Mouse (Mus musculus) hindbrain, embryonic 15.5 days (tissue): Measurements from ENCODE around the gene Scgb1b19. TPM values are rescaled to one million over a fixed set of nuclear protein-coding genes. Genes with fewer than 3 reads are reported as not detected.
"Not testable (repeated sequence)": the region's sequence is repeated elsewhere in the genome, so short reads cannot be mapped to it uniquely, and the experiment has no call there.

Source experiments
- ATAC-seq: fragments of 200-750 bp; cut with Nextera tagmentation; 2 replicates; pipeline ENCODE4 v1.8.0; 2017; ENCODE audit warnings: low read depth, moderate number of reproducible peaks, moderate TSS enrichment; ENCODE audit not compliant: low FRiP score
- H3K27ac ChIP-seq: fragments of 300-500 bp; sonication (generic); replicated peaks from 2 replicates; pipeline ENCODE4 v1.5.1; 2015; ENCODE audit warnings: mild to moderate bottlenecking, inconsistent platforms
- H3K27me3 ChIP-seq: fragments of 300-500 bp; sonication (generic); 2 replicates; pipeline ENCODE4 v1.6.1; 2015; ENCODE audit warnings: control low read depth, inconsistent platforms
- H3K36me3 ChIP-seq: fragments of 300-500 bp; sonication (generic); 2 replicates; pipeline ENCODE4 v1.6.1; 2015; ENCODE audit warnings: control low read depth, inconsistent platforms
- H3K4me1 ChIP-seq: fragments of 300-500 bp; sonication (generic); replicated peaks from 2 replicates; pipeline ENCODE4 v1.6.1; 2015; ENCODE audit warnings: control low read depth, inconsistent platforms
- H3K4me2 ChIP-seq: fragments of 300-500 bp; sonication (generic); 2 replicates; pipeline ENCODE4 v1.6.1; 2015; ENCODE audit warnings: moderate library complexity, mild to moderate bottlenecking, inconsistent platforms
- H3K4me3 ChIP-seq: fragments of 300-500 bp; sonication (generic); 2 replicates; pipeline ENCODE4 v1.5.1; 2015; ENCODE audit warnings: mild to moderate bottlenecking, inconsistent platforms
- H3K9ac ChIP-seq: fragments of 300-500 bp; sonication (generic); 2 replicates; pipeline ENCODE4 v1.6.1; 2015; ENCODE audit warnings: inconsistent platforms
- H3K9me3 ChIP-seq: fragments of 300-500 bp; sonication (generic); 2 replicates; pipeline ENCODE4 v1.6.1; 2016; ENCODE audit warnings: control low read depth, inconsistent platforms
- WGBS: fragments of 180-500 bp; shearing (Covaris S2); methylation state at CpG from one replicate; pipeline ENCODE4 v1.1.7; 2015; 5-methylcytosine and 5-hydroxymethylcytosine counted together
- polyA plus RNA-seq: library from polyadenylated mRNA; unstranded; fragments of >200 nt; fragmentation: Nextera tagmentation; extraction: Ambion mirVana; gene quantifications from 2 replicates; pipeline ENCODE4 v1.2.1, GENCODE M21; 2015

Gene Scgb1b19
- not detected in 2 replicates for polyA plus RNA-seq

DNA sequence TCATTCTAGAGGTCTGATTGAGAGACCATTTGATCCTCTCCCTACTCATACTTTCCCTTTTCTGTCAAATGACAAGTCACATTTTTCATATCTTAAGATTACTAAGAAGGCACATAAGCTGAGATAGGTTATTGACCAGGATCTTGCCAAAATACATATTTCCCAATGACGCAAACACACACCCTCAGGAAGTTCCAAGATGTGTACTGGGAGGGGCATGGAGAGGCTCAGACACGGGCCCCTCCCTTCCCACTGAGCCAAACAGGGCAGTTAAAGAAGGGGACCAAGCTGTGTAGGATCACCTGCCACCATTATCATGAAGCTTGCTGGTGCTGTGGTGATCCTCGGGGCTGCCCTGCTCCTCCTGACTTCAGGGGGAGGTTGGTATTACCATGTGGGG, at the start of gene Scgb1b19:
Gene Scgb1b19 (plus strand): TSS at position 301 of the 400 bp plus-strand sequence.
- not testable (repeated sequence) for H3K27me3 ChIP-seq, H3K4me3 ChIP-seq, H3K4me2 ChIP-seq, ATAC-seq, H3K4me1 ChIP-seq, H3K9me3 ChIP-seq, H3K9ac ChIP-seq, H3K27ac ChIP-seq, H3K36me3 ChIP-seq
- WGBS = 86% methylated on average over 3 of the region's 3 CpGs

DNA sequence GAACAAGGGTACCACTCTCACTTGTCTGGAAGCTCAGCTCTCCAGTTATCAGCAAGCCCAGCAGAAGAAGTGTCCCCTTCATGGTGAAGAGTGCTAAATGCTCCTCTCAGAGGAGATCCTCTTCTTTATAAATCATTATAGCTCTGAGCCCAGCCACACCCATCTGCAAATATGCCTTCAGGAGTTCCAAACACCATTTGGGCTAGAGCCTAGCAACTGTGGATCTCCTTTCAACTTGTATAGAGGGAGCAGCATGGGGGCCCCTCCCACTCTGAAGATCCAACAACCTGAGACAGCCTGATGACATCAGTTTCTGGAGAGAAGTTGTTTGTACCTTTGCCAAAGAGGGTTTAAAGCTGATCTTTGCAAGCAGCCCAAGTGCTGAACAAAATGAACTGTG, 6.9 kb upstream of the Scgb1b19 start, which contains the start of gene Scgb2b19:
Gene Scgb2b19 (minus strand): TSS at position 101 of the 400 bp plus-strand sequence.
- H3K27ac ChIP-seq, H3K9me3 ChIP-seq, H3K27me3 ChIP-seq, H3K9ac ChIP-seq, H3K4me1 ChIP-seq, H3K36me3 ChIP-seq, ATAC-seq, H3K4me2 ChIP-seq, H3K4me3 ChIP-seq: not testable (repeated sequence)

Other genes with a start within 250 kb of the Scgb1b19 start
- not detected in 2 replicates for gene Scgb2b17, start 230.7 kb upstream of the Scgb1b19 start, polyA plus RNA-seq
- not detected in 2 replicates for gene Scgb1b17, start 223.8 kb upstream of the Scgb1b19 start, polyA plus RNA-seq
- not detected in 2 replicates for gene Scgb2b18, start 113.4 kb upstream of the Scgb1b19 start, polyA plus RNA-seq
- not detected in 2 replicates for gene Scgb1b18, start 101.7 kb upstream of the Scgb1b19 start, polyA plus RNA-seq
- not detected in 2 replicates for gene Scgb2b19, start 7.0 kb upstream of the Scgb1b19 start, polyA plus RNA-seq
- not detected in 2 replicates for gene Scgb2b20, start 79.0 kb downstream of the Scgb1b19 start, polyA plus RNA-seq
- gene Scgb1b20, start 85.9 kb downstream of the Scgb1b19 start, polyA plus RNA-seq = not detected in 2 replicates
- not detected in 2 replicates for gene Scgb2b21, start 233.2 kb downstream of the Scgb1b19 start, polyA plus RNA-seq